Mouse (Mus musculus): ENCODE results near the gene Cfap54. TPM values are rescaled to one million over a fixed set of nuclear protein-coding genes. Genes with fewer than 3 reads are reported as not detected.

Gene Cfap54
- polyA plus RNA-seq, 1 experiment, result 0.23 TPM

DNA sequence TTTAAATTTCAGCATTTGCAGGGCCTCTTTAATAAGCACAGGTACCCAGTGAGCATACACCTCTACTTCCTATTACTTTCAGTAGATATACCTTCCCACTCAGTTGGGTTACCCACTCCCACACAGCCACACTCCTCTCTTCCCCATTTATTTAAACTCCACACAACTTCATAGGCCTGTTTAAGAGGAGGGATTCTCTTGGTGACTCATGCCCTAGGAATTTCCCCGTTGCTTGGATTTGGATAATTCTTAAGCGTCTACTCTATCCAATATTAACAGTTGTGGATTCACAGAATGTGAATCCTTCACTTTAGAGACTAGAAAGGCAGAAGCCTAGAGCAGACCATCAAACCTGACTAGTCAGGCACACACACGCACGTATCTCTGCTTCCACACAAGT, 259.9 kb downstream of the Cfap54 start:
- TF ChIP-seq POLR2A (IDR thresholded peaks at IDR 0.05; ENCODE audit: low read depth, low read length) (no peak), CTCF (IDR thresholded peaks at IDR 0.05; ENCODE audit: borderline replicate concordance, insufficient read depth, low read length) (no peak)
- H3K27ac ChIP-seq (ENCODE audit: insufficient read depth, low read length), result no peak overlapping the region
- no peak overlapping the region for H3K4me3 ChIP-seq (ENCODE audit: insufficient read depth, low read length)
- H3K4me1 ChIP-seq (ENCODE audit: control insufficient read depth, insufficient read depth, low read length), result no peaks in the 10 kb centered on the region

DNA sequence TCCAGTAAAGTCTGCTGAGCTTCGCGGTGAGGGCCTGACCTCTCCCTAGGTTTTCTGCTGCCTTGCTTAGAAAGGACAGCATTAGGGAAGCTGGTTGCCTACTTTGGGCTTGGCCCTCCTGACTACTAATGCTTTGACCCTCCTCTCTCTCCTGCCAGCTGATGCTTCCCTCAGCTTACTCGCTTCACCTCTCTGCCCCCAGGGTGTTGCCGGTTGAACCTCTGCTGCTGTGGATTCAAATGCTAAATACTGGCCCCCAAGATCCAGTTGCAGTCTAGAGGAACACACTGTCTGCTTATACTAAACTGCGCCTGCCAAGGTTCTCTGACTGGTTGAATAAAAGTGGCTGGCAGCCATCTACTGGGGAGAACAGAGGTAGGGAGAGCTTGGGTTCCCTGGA, 263.2 kb downstream of the Cfap54 start:
- TF ChIP-seq POLR2A (IDR thresholded peaks at IDR 0.05; ENCODE audit: low read depth, low read length) (no peak), CTCF (IDR thresholded peaks at IDR 0.05; ENCODE audit: borderline replicate concordance, insufficient read depth, low read length) (no peak)
- no peak overlapping the region for H3K27ac ChIP-seq (ENCODE audit: insufficient read depth, low read length)
- no peaks in the 10 kb centered on the region for H3K4me1 ChIP-seq (ENCODE audit: control insufficient read depth, insufficient read depth, low read length)
- H3K4me3 ChIP-seq (ENCODE audit: insufficient read depth, low read length), result no peak overlapping the region

DNA sequence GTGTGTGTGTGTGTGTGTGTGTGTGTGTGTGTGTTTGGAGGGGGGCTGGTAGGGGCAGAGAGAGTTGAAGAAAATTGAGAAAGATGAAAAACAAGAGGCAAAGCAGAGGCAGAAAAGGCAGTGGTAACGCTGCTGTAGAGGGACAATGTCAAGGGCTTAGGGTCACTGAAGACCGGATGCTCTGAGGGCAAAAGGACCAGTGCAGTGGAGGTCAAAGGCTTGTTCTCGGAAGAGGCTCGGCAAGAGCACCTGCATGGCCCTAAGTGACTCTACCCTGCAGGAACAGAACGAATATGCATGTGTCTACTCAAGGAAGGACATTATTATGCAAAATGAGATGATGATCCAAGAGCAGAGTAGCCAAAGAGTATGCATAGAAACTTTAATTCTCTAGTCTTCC, 264.5 kb downstream of the Cfap54 start:
- no peak overlapping the region for H3K27ac ChIP-seq (ENCODE audit: insufficient read depth, low read length)
- no peaks in the 10 kb centered on the region for H3K4me1 ChIP-seq (ENCODE audit: control insufficient read depth, insufficient read depth, low read length)
- H3K4me3 ChIP-seq (ENCODE audit: insufficient read depth, low read length), result no peak overlapping the region
- TF ChIP-seq CTCF (IDR thresholded peaks at IDR 0.05; ENCODE audit: borderline replicate concordance, insufficient read depth, low read length), result no peak
- TF ChIP-seq POLR2A (IDR thresholded peaks at IDR 0.05; ENCODE audit: low read depth, low read length), result no peak

DNA sequence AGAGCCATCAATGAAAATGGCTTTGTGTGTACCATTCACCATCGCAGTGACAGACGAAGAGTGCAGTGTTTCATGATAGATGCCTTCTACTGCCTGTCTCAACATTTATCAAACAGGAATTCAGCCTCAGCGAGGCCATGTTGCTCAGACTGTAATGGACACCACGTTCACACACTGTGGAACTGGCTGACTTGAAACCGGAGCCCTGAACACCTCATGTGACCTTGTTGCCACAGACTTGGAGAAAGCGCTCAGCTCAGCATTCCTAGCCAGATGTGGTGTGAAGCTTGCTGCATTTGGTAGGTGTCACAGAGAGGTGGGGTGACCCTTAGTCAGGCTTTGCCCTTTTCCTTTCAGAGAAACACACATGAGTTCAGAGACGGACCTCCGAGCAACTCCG, 270.5 kb downstream of the Cfap54 start:
- Histone ChIP-seq H3K27ac (ENCODE audit: insufficient read depth, low read length) (no peak overlapping the region), H3K4me1 (ENCODE audit: control insufficient read depth, insufficient read depth, low read length) (no peaks in the 10 kb centered on the region), H3K4me3 (ENCODE audit: insufficient read depth, low read length) (no peak overlapping the region)
- no peak for TF ChIP-seq POLR2A (IDR thresholded peaks at IDR 0.05; ENCODE audit: low read depth, low read length)
- TF ChIP-seq CTCF (IDR thresholded peaks at IDR 0.05; ENCODE audit: borderline replicate concordance, insufficient read depth, low read length), result no peak

DNA sequence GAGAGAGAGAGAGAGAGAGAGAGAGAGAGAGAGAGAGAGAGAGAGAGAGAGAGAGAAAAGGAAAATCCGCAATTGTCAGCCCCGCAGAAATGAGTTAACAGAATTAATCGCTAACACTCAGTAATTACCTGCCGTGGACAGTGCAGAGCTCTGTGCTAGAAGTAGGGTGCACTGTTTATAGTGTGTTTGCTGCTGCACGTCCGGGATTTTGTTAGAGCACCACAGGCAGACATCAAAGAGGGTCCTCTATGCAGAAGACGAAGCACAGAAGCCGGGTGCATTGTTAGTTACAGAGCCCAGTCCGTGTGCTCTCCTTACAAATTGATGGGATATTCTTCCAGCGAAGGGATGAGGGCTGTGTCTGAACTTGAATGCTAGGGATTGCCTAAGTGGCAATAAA, 289.5 kb downstream of the Cfap54 start:
- no peak for TF ChIP-seq POLR2A (IDR thresholded peaks at IDR 0.05; ENCODE audit: low read depth, low read length)
- TF ChIP-seq CTCF (IDR thresholded peaks at IDR 0.05; ENCODE audit: borderline replicate concordance, insufficient read depth, low read length), result no peak
- Histone ChIP-seq H3K27ac (ENCODE audit: insufficient read depth, low read length) (no peak overlapping the region), H3K4me1 (ENCODE audit: control insufficient read depth, insufficient read depth, low read length) (no peaks in the 10 kb centered on the region), H3K4me3 (ENCODE audit: insufficient read depth, low read length) (no peak overlapping the region)

- H3K4me1 ChIP-seq (ENCODE audit: control insufficient read depth, insufficient read depth, low read length), result no peaks in the 10 kb centered on the region
- no peak overlapping the region for H3K4me3 ChIP-seq (ENCODE audit: insufficient read depth, low read length)
- no peak overlapping the region for H3K27ac ChIP-seq (ENCODE audit: insufficient read depth, low read length)
- TF ChIP-seq POLR2A (IDR thresholded peaks at IDR 0.05; ENCODE audit: low read depth, low read length), result no peak
- no peak for TF ChIP-seq CTCF (IDR thresholded peaks at IDR 0.05; ENCODE audit: borderline replicate concordance, insufficient read depth, low read length)
These were observed 289.9 kb downstream of the Cfap54 start for GRCm38 (mm10) chr10:92791531-92791900.

GRCm38 (mm10) chr10:92790893-92791530, 290.4 kb downstream of the Cfap54 start:
- TF ChIP-seq CTCF (IDR thresholded peaks at IDR 0.05; ENCODE audit: borderline replicate concordance, insufficient read depth, low read length) (no peak), POLR2A (IDR thresholded peaks at IDR 0.05; ENCODE audit: low read depth, low read length) (no peak)
- no peak overlapping the region for H3K27ac ChIP-seq (ENCODE audit: insufficient read depth, low read length)
- no peak overlapping the region for H3K4me3 ChIP-seq (ENCODE audit: insufficient read depth, low read length)
- H3K4me1 ChIP-seq (ENCODE audit: control insufficient read depth, insufficient read depth, low read length), result no peaks in the 10 kb centered on the region

DNA sequence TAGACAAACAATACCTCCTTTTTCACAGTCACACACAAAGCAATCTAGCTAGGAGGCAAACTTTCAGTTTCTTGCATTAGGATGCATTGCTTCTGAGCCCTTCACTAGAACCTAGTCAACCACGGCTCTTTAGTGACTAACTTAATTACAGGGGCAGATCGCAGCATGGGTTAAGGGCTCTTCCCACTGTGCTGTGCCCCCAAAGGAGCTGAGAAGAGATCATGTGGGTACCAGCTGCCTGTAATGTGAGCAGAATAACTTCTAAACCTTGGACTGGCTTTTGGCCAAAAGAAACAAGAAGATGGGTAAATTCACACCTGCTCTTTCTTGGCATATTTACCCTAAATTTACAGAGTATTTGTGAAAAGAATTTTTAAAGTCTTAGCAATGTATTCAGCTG, 291.2 kb downstream of the Cfap54 start:
- Histone ChIP-seq H3K4me3 (ENCODE audit: insufficient read depth, low read length) (no peak overlapping the region), H3K4me1 (ENCODE audit: control insufficient read depth, insufficient read depth, low read length) (no peaks in the 10 kb centered on the region), H3K27ac (ENCODE audit: insufficient read depth, low read length) (no peak overlapping the region)
- TF ChIP-seq POLR2A (IDR thresholded peaks at IDR 0.05; ENCODE audit: low read depth, low read length) (no peak), CTCF (IDR thresholded peaks at IDR 0.05; ENCODE audit: borderline replicate concordance, insufficient read depth, low read length) (no peak)

GRCm38 (mm10) chr10:92788410-92789096, 292.9 kb downstream of the Cfap54 start:
- H3K4me1 ChIP-seq (ENCODE audit: control insufficient read depth, insufficient read depth, low read length), result no peaks in the 10 kb centered on the region
- H3K27ac ChIP-seq (ENCODE audit: insufficient read depth, low read length), result no peak overlapping the region
- no peak for TF ChIP-seq POLR2A (IDR thresholded peaks at IDR 0.05; ENCODE audit: low read depth, low read length)
- no peak for TF ChIP-seq CTCF (IDR thresholded peaks at IDR 0.05; ENCODE audit: borderline replicate concordance, insufficient read depth, low read length)
- no peak overlapping the region for H3K4me3 ChIP-seq (ENCODE audit: insufficient read depth, low read length)

GRCm38 (mm10) chr10:92782691-92783090, 298.7 kb downstream of the Cfap54 start:
- Histone ChIP-seq H3K4me1 (ENCODE audit: control insufficient read depth, insufficient read depth, low read length) (no peaks in the 10 kb centered on the region), H3K4me3 (ENCODE audit: insufficient read depth, low read length) (no peak overlapping the region), H3K27ac (ENCODE audit: insufficient read depth, low read length) (no peak overlapping the region)
- TF ChIP-seq POLR2A (IDR thresholded peaks at IDR 0.05; ENCODE audit: low read depth, low read length) (no peak), CTCF (IDR thresholded peaks at IDR 0.05; ENCODE audit: borderline replicate concordance, insufficient read depth, low read length) (no peak)
